Mouse (Mus musculus): ENCODE measurements around the gene Tst. TPM values are rescaled to one million over a fixed set of nuclear protein-coding genes. Genes with fewer than 3 reads are reported as not detected.

The Tst gene
- polyA plus RNA-seq, 1 experiment: 3.8 TPM

- Histone ChIP-seq H3K9me3 (ENCODE audit: control insufficient read depth, low read length) (no peaks in the 10 kb centered on the region), H3K36me3 (ENCODE audit: control insufficient read depth) (no peaks in the 10 kb centered on the region), H3K27me3 (ENCODE audit: control insufficient read depth) (peaks cover 87% of the 10 kb centered on the region), H3K4me3 (replicated peaks) (no peak overlapping the region), H3K4me1 (ENCODE audit: control insufficient read depth) (peaks cover 14% of the 10 kb centered on the region)
- TF ChIP-seq TAL1 (IDR thresholded peaks at IDR 0.05; ENCODE audit: low read length) (no peak), GATA1 (IDR thresholded peaks at IDR 0.05; ENCODE audit: low read length) (no peak)
Measured at GRCm38 (mm10) chr15:78422046-78422956, 16.6 kb upstream of the Tst start.

GRCm38 (mm10) chr15:78420395-78420794 lies 14.7 kb upstream of the Tst start:
- Histone ChIP-seq H3K9me3 (ENCODE audit: control insufficient read depth, low read length) (no peaks in the 10 kb centered on the region), H3K36me3 (ENCODE audit: control insufficient read depth) (peaks cover 12% of the 10 kb centered on the region), H3K27me3 (ENCODE audit: control insufficient read depth) (peaks cover 69% of the 10 kb centered on the region), H3K4me3 (replicated peaks) (no peak overlapping the region), H3K4me1 (ENCODE audit: control insufficient read depth) (peaks cover 29% of the 10 kb centered on the region)
- TF ChIP-seq GATA1 (IDR thresholded peaks at IDR 0.05; ENCODE audit: low read length): no peak
- TF ChIP-seq TAL1 (IDR thresholded peaks at IDR 0.05; ENCODE audit: low read length): no peak

- no peak for TF ChIP-seq TAL1 (IDR thresholded peaks at IDR 0.05; ENCODE audit: low read length)
- no peak for TF ChIP-seq GATA1 (IDR thresholded peaks at IDR 0.05; ENCODE audit: low read length)
- Histone ChIP-seq H3K36me3 (ENCODE audit: control insufficient read depth) (peaks cover 47% of the 10 kb centered on the region), H3K4me3 (replicated peaks) (no peak overlapping the region), H3K27me3 (ENCODE audit: control insufficient read depth) (peaks cover 36% of the 10 kb centered on the region), H3K4me1 (ENCODE audit: control insufficient read depth) (peaks cover 57% of the 10 kb centered on the region), H3K9me3 (ENCODE audit: control insufficient read depth, low read length) (no peaks in the 10 kb centered on the region)
Measured at GRCm38 (mm10) chr15:78416937-78417336, 11.2 kb upstream of the Tst start.

GRCm38 (mm10) chr15:78414157-78414556 lies 8.4 kb upstream of the Tst start:
- Histone ChIP-seq H3K27me3 (ENCODE audit: control insufficient read depth) (peaks cover 26% of the 10 kb centered on the region), H3K9me3 (ENCODE audit: control insufficient read depth, low read length) (0 out of 2 replicates have a peak, but pooled peaks cover 4% of the 10 kb centered on the region), H3K4me3 (replicated peaks) (peak overlapping the region; percentile 53), H3K36me3 (ENCODE audit: control insufficient read depth) (peaks cover 75% of the 10 kb centered on the region), H3K4me1 (ENCODE audit: control insufficient read depth) (peaks cover 84% of the 10 kb centered on the region)
- TF ChIP-seq TAL1 (IDR thresholded peaks at IDR 0.05; ENCODE audit: low read length) (no peak), GATA1 (IDR thresholded peaks at IDR 0.05; ENCODE audit: low read length) (no peak)

- Histone ChIP-seq H3K4me3 (replicated peaks) (peak overlapping the region; percentile 53), H3K9me3 (ENCODE audit: control insufficient read depth, low read length) (0 out of 2 replicates have a peak, but pooled peaks cover 4% of the 10 kb centered on the region), H3K36me3 (ENCODE audit: control insufficient read depth) (peaks cover 79% of the 10 kb centered on the region), H3K4me1 (ENCODE audit: control insufficient read depth) (peaks cover 88% of the 10 kb centered on the region), H3K27me3 (ENCODE audit: control insufficient read depth) (peaks cover 21% of the 10 kb centered on the region)
- no peak for TF ChIP-seq TAL1 (IDR thresholded peaks at IDR 0.05; ENCODE audit: low read length)
- no peak for TF ChIP-seq GATA1 (IDR thresholded peaks at IDR 0.05; ENCODE audit: low read length)
Measured at GRCm38 (mm10) chr15:78413719-78414117, 8.0 kb upstream of the Tst start.

- H3K27me3 ChIP-seq (ENCODE audit: control insufficient read depth): peaks cover 17% of the 10 kb centered on the region
- H3K9me3 ChIP-seq (ENCODE audit: control insufficient read depth, low read length): 0 out of 2 replicates have a peak, but pooled peaks cover 4% of the 10 kb centered on the region
- peaks cover 84% of the 10 kb centered on the region for H3K36me3 ChIP-seq (ENCODE audit: control insufficient read depth)
- H3K4me3 ChIP-seq (replicated peaks): peak overlapping the region; percentile 53
- peaks cover 94% of the 10 kb centered on the region for H3K4me1 ChIP-seq (ENCODE audit: control insufficient read depth)
- TF ChIP-seq GATA1 (IDR thresholded peaks at IDR 0.05; ENCODE audit: low read length) (peak; percentile 97), TAL1 (IDR thresholded peaks at IDR 0.05; ENCODE audit: low read length) (peak; percentile 96)
Measured at GRCm38 (mm10) chr15:78413083-78413718, 7.5 kb upstream of the Tst start.

GRCm38 (mm10) chr15:78409570-78410052 lies 3.9 kb upstream of the Tst start:
- H3K27me3 ChIP-seq (ENCODE audit: control insufficient read depth): peaks cover 17% of the 10 kb centered on the region
- H3K9me3 ChIP-seq (ENCODE audit: control insufficient read depth, low read length): 0 out of 2 replicates have a peak, but pooled peaks cover 4% of the 10 kb centered on the region
- peaks cover 77% of the 10 kb centered on the region for H3K36me3 ChIP-seq (ENCODE audit: control insufficient read depth)
- TF ChIP-seq TAL1 (IDR thresholded peaks at IDR 0.05; ENCODE audit: low read length) (no peak), GATA1 (IDR thresholded peaks at IDR 0.05; ENCODE audit: low read length) (no peak)
- peak overlapping the region; percentile 56 for H3K4me3 ChIP-seq (replicated peaks)
- peaks cover 94% of the 10 kb centered on the region for H3K4me1 ChIP-seq (ENCODE audit: control insufficient read depth)

- Histone ChIP-seq H3K4me1 (ENCODE audit: control insufficient read depth) (peaks cover 94% of the 10 kb centered on the region), H3K36me3 (ENCODE audit: control insufficient read depth) (peaks cover 67% of the 10 kb centered on the region), H3K4me3 (replicated peaks) (peak within 1 kb of the TSS; percentile 100), H3K27me3 (ENCODE audit: control insufficient read depth) (peaks cover 17% of the 10 kb centered on the region), H3K9me3 (ENCODE audit: control insufficient read depth, low read length) (0 out of 2 replicates have a peak, but pooled peaks cover 4% of the 10 kb centered on the region)
- no peak for TF ChIP-seq TAL1 (IDR thresholded peaks at IDR 0.05; ENCODE audit: low read length)
- TF ChIP-seq GATA1 (IDR thresholded peaks at IDR 0.05; ENCODE audit: low read length): no peak
Measured at GRCm38 (mm10) chr15:78406293-78406934, 707 bp upstream of the Tst start, which contains the start of gene Mpst. Gene Mpst, plus strand, starts transcription at chr15:78406416.

Measured in erythroblast, embryonic 14.5 days (primary cell).